Mouse (Mus musculus): ENCODE data around the gene Lrrc34.

Gene Lrrc34

DNA sequence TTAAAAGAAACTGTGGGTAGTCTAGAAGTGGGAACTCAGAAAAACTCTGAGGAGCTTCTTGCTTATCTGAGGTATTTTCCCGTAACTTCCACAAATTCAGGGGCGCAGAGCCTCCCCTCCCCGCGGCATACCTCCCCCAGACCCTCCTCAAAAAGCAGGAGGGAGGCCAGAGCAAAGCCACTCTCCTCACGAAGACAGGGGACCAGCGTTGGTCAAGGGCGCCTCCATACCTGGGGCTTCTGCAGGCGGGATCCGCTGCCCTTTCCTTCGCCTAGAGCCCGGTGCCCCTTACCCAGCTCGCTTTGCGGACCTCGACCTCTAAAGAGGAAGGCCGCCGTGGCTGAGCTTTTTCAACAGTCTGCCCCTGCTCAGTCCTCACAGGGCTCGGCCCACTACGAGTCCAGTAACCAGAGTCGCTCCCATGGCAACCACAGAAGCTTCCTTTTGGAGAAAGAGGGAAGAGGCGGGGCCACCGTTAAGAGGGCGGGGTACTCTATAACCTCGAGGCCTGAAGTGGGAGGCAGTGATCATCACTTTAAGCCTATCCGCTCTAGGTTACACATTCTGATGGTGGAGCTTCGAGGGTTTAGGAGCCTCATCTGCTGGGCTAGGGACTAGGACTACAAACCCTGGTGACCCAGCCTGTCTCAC is at the start of gene Lrrc34:
Lrrc34 (minus strand) TSS at position 430 of the 651 bp plus-strand sequence.
- DNase-seq: peak; percentile 73

DNA sequence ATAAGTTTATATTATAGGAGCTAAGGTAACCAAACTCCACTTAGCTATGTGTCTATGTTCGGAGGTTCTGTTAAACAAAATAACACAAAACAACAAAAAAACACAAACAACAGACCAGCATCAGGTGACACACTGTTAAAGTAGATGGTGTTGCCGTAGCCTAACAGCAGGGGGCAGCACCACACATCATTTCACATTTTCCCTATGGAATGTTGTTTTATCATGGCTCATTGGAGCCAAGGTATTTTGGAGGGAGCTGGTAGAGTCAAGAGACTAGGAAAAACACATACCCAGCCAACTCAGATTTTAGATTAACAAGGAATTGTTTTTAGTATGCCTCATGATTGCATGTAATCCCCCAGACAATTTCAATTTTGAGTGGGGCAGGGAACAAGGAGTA is 48.7 kb upstream of the Lrrc34 start:
- DNase-seq: peak; percentile 87

DNA sequence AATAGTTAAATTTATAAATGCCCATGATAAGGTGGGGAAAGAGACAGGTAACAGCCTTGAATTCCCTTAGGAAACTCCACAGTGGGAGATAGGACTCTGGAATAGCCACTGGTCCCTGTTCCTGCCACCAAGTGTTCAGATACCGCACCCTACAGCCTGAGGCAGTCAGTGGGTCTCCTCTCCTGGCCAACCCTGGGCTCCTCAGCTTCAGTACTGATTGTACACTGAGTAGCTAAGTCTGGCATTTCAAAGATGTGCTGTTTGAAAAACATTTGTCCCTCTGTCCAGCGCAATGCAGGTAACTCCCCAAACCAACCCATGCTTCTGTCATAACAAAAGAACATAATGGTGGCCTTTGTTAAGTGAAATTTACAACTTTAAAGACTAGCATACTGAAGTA is 48.0 kb upstream of the Lrrc34 start:
- DNase-seq: no peak

DNA sequence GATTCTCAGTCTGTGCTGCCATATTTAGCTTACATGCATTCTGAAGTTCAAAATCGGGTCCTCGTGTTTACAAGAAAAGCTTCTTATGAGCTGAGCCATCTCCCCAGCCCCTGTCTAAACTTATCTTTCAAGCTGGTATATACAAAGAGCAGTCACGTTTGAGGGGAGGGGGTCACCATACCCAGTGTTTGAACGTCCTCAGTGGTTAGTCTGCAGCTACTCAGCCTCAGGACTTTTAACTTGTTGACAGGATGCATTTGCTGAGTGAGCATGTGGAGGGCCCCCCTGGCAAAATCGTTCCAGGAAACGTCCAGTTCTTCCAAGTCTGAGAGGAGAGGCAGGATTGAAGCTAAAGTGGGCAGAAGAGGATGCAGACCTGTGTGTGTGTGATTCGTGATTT is 43.3 kb upstream of the Lrrc34 start:
- DNase-seq: no peak

DNA sequence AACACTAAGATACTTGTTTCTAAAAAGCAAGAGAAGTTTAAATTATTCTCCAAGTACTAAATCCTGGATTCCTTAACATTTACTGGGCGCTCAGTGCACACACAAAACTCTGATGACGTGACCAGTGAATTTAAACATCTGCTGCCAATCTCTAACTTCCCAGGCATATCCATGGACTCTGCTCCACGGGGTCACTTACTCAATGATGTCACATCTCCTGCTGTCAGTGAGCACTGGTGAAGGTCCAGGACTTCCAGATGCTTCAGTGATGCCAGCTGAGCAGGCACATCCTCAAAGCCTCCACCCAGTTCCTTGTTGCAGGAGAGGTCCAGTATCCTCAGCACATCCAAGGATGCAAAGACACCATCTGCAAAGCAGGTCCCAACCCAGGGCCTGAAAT is 39.5 kb upstream of the Lrrc34 start:
- DNase-seq: no peak

DNA sequence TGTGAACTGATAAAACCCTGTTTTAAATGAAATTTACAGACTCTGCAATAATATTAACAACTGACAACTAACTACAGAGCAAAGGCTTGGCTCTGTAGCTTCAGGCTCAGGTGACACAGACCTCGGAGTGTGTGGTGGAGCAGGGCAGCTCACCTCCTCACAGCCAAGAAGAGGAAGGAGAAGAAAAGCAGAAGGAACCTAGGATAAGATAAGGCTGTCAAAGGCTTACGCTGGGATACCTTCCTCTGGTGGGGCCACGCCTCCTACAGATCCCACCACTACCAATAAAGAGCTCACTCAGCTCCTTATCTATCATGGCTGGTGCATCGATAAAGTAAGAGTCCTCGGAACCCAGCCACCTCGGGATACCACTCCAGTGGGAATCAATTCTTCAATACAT is 35.5 kb upstream of the Lrrc34 start:
- DNase-seq: no peak

DNA sequence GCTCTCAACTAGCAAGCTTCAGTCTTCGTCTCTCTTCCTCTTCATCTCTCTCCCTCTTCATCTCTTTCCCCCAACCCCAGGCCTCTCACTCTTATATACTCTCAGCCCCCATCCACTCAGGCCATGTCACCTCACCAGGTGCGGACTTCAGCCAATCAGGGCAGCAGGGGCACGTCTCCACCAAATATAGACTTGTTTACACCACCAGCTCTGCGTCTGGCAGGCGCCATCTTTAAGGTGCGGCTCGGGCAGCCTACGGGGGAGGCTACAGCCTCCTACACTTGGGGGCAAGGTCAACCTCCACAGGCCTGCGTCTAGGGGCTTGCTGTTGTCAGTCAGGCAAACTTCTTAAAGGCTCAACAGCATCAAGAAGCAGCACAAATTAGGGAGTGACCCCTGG is 10.8 kb upstream of the Lrrc34 start:
- no peak for DNase-seq

DNA sequence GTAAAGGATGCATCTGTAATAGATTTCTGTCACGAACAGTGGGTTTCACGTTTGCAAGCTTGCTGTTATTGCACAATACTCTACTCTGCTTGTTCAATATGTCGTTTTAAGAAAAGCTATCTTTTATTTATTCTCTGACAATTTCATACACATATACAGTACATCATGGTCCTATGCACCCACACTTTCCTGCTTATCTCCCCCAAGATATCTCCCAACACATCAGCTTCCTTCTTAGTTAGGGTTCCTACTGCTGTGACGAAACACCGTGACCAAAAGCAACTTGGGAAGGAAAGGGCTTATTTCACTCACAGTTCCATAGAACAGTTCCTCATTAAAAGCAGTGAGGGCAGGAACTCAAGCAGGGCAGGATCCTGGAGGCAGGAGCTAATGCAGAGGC is 8.3 kb upstream of the Lrrc34 start:
- no peak for DNase-seq

DNA sequence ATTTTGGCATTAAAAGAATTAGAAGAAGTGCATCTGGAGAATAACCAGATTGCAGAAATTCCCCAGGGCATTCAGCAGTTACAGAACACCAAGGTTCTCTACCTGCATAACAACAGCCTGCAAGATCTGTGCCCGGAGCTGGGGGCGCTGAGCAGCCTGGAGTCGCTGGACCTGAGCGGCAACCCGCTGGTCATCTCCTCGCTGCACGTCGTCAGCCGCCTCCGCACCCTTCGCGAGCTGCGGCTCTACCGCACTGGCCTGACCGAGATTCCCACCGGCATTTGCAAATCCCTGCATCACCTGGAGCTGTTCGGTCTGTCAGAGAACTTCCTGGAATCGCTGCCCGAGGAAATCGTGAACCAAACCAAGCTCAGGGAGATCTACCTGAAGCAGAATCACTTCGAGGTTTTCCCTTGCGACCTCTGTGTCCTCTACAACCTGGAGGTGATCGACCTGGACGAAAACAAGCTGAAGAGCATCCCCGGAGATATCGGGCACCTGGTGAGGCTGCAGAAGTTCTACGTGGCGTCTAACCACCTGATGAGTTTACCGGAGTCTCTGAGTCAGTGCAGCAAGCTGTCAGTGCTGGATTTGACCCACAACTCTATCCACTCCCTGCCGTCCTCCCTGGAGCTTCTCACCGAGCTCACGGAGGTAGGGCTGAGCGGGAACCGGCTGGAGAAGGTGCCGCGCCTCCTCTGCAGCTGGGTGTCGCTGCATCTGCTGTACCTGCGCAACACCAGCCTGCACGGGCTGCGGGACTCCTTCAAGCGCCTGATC is 2.6 kb upstream of the Lrrc34 start:
- DNase-seq: peak; percentile 68

DNA sequence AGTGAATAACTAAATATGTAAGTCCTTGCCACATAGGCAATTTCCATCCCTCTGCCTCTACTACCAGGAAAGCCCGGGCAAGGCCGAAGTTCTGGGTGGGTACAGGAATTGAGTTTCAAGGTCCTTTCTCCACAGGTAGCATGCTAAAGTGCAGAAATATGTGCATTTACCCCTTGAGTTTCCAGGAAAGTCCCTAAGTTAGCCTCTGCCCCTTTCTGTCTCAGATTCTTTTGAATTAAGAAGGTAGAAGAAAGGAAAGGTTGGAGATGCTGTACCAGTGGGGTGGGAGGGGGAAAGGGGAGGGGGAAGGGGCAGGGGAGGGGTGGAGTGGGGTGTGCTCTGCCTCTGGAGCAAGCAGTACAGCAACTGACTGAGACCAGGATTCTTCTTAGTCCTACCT is 797 bp upstream of the Lrrc34 start:
- DNase-seq: no peak

DNA sequence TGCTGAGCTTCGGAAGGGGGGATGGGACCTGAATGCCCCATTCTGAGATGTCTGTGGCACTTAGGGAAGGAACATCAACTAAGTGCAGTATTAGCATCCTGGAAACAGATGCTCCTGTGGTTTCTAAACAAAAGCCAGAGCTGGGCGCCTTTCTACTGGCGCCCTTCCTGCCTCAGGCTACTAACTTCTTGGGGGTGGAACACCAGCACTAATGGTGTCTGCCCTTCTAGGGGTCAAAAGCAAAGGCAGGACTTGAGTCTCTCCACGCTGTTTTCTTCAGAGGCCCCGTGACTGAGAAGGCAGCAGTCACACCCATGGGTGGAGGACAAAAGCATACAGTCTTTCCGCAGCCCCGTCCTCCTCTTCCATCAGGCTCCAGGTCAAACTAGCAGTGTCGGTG is 908 bp downstream of the Lrrc34 start:
- DNase-seq: no peak

DNA sequence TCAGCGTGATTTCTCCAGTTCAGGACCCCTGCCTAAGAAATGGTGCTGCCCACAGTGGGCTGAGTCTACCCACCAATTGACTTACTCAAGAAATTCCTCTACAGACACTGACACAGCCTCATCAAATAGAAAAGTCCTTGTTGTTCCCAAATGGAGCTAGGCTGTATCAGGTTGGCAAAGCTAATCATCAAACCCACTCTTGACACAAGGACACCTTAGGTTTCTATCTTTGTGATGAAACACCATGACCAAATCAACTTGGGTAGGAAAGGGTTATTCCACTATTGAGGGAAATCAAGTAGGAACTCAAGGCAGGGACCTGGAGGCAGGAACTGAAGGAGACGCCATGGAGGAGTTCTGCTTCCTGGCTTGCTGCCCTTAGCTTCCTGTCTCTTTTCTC is 3.5 kb downstream of the Lrrc34 start, which contains the start of gene Lrriq4:
Lrriq4 (plus strand) TSS at position 301 of the 400 bp plus-strand sequence.
- no peak for DNase-seq

DNA sequence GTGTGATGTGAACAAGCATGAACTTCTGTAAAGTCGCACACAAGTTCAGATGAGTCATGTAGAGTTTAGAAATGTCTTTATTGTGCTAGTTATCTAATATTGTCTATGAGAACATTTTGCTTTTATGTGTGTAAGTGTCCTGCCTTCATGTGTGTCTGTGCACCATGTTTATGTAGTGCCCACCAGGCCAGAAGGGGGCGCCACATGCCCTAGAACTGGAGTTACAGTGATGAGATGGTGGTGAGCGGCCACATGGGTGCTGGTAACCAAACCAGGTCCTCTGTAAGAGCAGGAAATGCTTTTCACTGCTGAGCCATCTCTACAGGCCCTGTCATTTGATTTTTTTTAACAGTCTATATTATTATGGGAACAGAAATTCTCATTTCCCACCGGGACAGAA is 12.0 kb downstream of the Lrrc34 start:
- no peak for DNase-seq

DNA sequence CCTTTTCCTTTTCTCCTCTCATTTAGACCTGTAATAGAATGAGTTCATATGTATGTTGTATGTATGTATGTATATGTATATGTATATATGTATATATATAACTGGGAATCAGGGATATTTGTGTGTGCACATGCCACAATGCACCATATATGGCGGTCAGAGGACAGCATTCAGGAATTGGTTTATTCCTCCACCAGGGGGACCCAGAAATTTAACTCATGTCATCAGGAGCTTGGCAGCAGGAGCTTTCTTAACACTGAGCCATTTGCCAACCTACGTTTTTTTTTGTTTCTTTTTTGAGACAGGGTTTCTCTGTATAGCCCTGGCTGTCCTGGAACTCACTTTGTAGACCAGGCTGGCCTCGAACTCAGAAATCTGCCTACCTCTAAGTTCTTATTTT is 14.0 kb downstream of the Lrrc34 start:
- DNase-seq: no peak

DNA sequence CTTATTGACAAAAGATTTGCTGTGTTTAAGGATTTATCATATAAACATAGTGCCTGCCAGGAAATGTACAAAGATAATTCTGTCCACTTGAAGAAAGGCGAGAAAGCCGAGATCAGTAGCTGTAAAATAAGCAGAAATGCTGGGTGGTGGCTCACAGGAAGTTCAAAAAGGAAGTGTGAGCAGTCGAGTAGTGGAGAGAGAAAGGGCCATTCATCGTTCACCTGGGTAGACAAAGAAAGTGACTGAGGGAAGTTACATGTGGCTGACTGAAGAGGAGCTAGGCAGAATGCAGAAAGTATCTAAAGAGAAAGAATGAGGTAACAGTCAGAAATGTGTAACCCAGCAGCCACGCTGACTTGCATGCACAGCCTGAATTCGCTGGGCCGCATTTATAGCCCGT is 27.5 kb downstream of the Lrrc34 start:
- no peak for DNase-seq

DNA sequence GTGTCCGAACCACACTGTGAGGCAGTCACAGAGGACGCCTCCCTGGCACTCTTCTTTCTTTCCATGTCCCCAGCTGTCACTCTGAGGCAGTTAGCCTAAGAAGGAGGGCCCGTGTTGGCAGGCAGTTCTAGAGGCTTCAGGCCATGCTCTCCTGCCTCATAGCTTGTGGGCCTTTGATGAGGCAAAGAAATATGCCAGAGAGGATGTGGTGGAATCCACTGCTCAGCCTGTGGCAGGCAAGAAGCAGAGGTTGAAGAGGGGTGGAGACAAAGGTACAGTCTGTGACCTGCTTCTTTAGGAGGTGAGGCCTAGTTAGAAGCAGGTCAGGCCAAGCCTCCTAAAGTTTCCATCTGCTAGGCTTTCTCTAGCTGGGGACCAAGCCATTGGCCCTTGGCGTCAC is 36.7 kb downstream of the Lrrc34 start:
- DNase-seq: no peak

DNA sequence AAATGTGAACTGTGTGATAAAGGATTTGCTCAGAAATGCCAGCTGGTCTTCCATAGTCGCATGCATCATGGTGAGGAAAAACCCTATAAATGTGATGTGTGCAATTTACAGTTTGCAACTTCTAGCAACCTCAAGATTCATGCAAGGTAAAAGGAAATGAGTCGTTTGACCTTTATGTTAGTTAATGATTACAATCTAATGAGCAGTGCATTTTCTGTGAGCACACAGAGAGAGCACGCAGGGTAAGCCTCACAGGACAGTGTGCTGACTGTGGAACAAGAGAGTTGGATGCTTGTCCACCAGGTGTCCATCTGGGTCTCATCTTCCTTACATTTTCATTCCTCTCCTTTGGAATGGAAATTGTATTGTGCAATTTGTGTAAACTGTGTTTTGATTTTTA is 38.7 kb downstream of the Lrrc34 start:
- DNase-seq: peak; percentile 25

DNA sequence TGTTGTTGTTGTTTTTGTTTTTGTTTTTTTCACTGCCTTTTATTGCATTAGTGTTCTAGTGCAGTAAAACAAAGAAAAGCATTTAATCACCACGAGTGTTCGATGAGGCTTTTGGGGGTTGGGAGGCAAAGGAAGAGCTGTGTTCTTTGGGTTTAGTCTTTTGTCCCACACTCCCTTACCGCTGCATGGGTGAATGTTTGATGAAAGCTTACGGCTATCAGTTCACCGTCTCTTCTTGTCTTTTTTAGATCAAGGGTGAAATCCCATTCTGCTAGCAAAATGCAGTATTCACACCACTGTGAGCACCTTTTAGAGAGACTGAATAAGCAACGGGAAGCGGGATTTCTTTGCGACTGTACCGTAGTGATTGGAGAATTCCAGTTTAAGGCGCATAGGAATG is 44.4 kb downstream of the Lrrc34 start:
- no peak for DNase-seq

DNA sequence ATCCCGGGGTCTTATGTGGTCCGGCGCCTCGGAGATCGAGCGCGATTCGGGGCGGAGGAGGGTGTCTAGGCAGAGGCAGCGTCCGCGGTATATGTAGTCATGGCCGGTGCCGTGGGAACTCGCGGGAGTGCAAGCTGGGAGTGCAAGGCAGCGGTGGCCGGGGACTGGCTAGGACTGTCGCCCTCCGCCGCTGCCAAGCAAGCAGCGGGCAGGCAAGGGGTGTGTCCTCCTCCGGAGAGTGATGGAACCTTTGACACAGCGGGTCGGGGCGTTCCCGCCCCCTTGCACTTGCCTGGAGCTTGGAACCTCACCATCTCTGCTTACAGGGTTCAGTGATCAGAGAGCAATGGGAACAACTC is 45.0 kb downstream of the Lrrc34 start:
- DNase-seq: peak; percentile 85

DNA sequence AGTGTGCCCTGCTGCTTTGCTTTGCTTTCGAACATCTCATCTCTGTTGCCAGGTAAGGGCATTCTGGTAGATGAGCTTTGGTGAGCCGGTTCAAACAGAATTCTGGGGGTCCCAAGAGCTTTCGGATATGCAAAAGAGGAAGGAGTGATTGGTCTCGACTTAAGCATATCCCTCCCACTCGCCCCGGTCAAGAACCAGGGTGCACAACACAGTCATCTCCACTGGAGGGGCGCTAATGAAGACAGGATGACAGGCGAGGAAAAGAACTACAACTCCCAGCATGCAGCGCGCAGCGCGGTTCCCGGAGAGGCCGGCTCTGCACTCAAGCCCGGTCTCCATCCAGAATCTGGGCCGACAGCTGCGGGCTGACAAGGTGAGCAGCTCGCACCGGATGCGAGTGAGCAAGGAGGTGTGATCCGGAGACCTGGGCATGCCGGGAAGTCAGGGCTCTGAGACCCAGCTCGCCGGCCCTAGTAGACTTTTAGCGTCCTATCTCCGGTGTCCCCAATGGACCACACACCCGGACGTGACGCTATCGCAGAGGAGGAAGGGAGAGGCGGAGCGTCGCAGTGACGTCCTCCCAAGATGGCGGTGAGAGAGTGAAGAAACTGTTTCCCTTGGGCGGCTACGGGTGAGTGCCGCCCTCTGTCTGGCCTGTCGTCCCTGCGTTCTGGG is 45.5 kb downstream of the Lrrc34 start, which contains the start of gene Mynn:
Mynn (plus strand) TSS at position 1 of the 675 bp plus-strand sequence.
- peak; percentile 98 for DNase-seq

DNA sequence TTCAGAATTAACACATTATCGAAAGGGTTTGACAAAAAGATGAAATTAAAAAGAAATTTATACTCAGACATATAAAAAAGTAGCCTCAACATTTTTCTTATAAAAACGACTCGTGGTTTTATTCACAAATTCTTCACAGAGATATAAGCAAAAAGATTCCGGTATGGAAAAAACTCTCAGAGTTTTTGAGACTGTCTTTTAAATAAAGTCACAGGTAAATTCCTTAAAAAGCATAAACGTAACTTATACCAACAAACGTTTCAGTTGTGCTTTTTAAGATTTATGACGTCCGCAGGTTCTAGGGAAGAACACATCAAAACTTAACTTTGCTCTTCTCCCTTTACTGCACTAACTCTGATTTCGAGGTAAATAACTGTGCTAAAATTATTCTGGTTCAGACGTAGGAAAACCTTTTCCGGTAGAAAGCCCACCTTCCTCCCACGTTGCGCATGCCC is 46.0 kb downstream of the Lrrc34 start:
- DNase-seq: no peak

DNA sequence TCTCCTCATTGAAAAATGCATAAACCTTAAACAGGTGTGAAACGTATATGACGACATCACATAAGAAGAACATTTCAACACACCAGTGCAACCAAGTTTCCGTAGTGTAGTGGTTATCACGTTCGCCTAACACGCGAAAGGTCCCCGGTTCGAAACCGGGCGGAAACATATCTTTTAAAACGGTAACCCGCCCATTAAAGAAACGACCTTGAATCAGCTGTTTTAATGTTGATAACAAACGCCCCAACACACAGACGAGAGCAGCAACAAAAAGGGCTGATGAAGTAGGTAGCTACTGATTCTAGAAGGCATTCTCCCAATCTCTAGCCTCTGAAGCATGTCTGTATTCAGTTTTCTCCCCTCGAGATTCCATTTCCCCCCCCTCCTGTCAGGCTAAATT is 46.5 kb downstream of the Lrrc34 start:
- DNase-seq: peak; percentile 92

DNA sequence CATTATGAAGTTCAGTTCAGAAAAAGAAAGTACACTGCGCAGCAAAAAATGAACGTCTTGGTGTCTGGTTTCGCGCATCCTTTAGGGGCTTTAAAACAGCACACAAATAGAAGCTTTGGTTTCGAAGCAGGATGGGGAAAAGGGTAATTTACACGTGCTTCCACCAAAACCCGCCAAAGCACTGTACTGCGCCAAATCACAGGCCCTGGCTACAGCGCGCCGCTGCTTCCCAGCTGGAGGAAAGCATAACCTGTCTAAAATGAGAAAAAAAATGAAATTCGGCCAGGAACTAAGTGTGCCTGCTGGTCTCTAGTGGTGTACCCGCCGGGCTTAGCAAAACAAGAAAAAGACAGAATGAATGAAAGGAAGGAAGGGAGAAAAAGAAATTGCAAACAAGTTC is 47.0 kb downstream of the Lrrc34 start:
- DNase-seq: peak; percentile 36

All from kidney, postnatal 14 days (tissue).